Mouse (Mus musculus) embryonic facial prominence, embryonic 14.5 days (tissue): ENCODE data around the gene Pla2g4a. TPM values are rescaled to one million over a fixed set of nuclear protein-coding genes. Genes with fewer than 3 reads are reported as not detected.
A peak's percentile ranks its signal among the peaks of the same experiment; 100 is the strongest.
"Not testable (repeated sequence)": the region's sequence is repeated elsewhere in the genome, so short reads cannot be mapped to it uniquely, and the experiment has no call there.

ENCODE experiments used
- ATAC-seq: fragments of 200-750 bp; cut with Nextera tagmentation; 2 replicates; pipeline ENCODE4 v1.8.0; 2017; ENCODE audit warnings: low read depth, moderate number of reproducible peaks, moderate TSS enrichment
- DNase-seq: peaks from one replicate; pipeline ENCODE4 v3.0.0-alpha.2; 2015; ENCODE audit warnings: low spot score
- H3K27ac ChIP-seq: fragments of 300-500 bp; sonication (generic); replicated peaks from 2 replicates; pipeline ENCODE4 v1.5.1; 2014; ENCODE audit warnings: low read depth, mild to moderate bottlenecking, low read length, moderate library complexity
- H3K27me3 ChIP-seq: fragments of 300-500 bp; sonication (generic); replicated peaks from 2 replicates; pipeline ENCODE4 v1.6.1; 2014; ENCODE audit warnings: low read length; ENCODE audit not compliant: control insufficient read depth, insufficient read depth
- H3K36me3 ChIP-seq: fragments of 300-500 bp; sonication (generic); 2 replicates; pipeline ENCODE4 v1.6.1; 2014; ENCODE audit warnings: low read length, mixed read lengths; ENCODE audit not compliant: control insufficient read depth, insufficient read depth
- H3K4me1 ChIP-seq: fragments of 300-500 bp; sonication (generic); 2 replicates; pipeline ENCODE4 v1.6.1; 2014; ENCODE audit warnings: antibody characterized with exemption, low read length; ENCODE audit not compliant: control insufficient read depth, insufficient read depth
- H3K4me2 ChIP-seq: fragments of 300-500 bp; sonication (generic); 2 replicates; pipeline ENCODE4 v1.6.1; 2014; ENCODE audit warnings: low read depth, mild to moderate bottlenecking, low read length, moderate library complexity, mixed read lengths
- H3K4me3 ChIP-seq: fragments of 300-500 bp; sonication (generic); 2 replicates; pipeline ENCODE4 v1.5.1; 2014; ENCODE audit warnings: low read depth, mild to moderate bottlenecking, low read length
- H3K9ac ChIP-seq: fragments of 300-500 bp; sonication (generic); 2 replicates; pipeline ENCODE4 v1.6.1; 2014; ENCODE audit warnings: low read depth, mild to moderate bottlenecking, low read length, moderate library complexity, mixed read lengths
- H3K9me3 ChIP-seq: fragments of 300-500 bp; sonication (generic); 2 replicates; pipeline ENCODE4 v1.6.1; 2016; ENCODE audit warnings: low read length; ENCODE audit not compliant: control insufficient read depth
- WGBS: fragments of 180-500 bp; shearing (Covaris S2); extraction: QIAGEN DNeasy Blood & Tissue Kit; methylation state at CpG from one replicate; pipeline ENCODE4 v1.1.7; 2014; 5-methylcytosine and 5-hydroxymethylcytosine counted together
- polyA plus RNA-seq: library from polyadenylated mRNA; unstranded; fragments of >200 nt; fragmentation: Nextera tagmentation; extraction: Ambion mirVana; gene quantifications from 2 replicates; pipeline ENCODE4 v1.2.1, GENCODE M21; 2014

The Pla2g4a gene
- polyA plus RNA-seq, 1 experiment from 2014 or later = 19.5 TPM

DNA sequence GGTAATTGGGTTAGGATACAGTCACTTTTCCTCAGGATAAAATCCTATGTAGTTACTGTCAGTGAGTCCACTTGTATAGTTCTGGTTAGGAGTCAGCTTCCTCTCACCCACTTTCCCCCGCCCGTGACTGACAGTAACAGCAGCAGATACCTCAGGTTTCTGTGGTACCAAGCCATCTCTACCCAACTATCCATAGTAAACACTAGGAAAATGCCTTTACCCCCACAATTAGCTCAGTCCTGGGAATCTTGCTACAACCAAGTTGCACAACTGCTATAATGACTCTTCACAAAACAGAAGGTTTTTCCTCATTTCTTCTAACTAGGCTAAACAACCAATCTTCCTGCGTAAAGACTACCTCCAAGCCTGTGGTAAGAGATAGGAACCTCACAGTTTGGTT, 14.7 kb downstream of the Pla2g4a start:
- DNase-seq (no peak), ATAC-seq (no peak)

DNA sequence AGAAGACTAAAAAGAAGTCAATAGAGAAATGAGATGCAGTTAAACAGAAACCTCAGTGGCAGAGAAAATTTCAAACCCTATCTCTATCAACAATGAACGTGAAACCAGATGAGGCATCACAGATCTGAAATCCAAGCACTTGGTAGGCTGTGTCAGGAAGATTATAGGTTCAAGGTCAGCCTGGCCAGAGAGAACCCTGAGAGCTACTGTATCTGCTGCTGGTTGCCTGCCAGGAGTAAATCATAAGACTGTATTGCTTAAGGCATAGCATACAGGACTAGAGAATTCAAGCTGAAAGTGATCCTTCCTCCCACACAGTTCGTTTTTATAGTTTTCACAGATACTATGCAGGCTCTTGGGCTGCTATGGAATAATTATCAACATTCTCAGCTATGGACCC, 17.5 kb downstream of the Pla2g4a start:
- DNase-seq (no peak), ATAC-seq (no peak)
- Histone ChIP-seq H3K27ac (no peak overlapping the region), H3K4me3 (no peak overlapping the region), H3K36me3 (no peaks in the 10 kb centered on the region), H3K4me2 (no peak overlapping the region), H3K9me3 (no peaks in the 10 kb centered on the region), H3K27me3 (no peaks in the 10 kb centered on the region), H3K9ac (no peak overlapping the region), H3K4me1 (no peaks in the 10 kb centered on the region)
- 55% methylated on average over 2 of the region's 2 CpGs for WGBS

More for the DNA sequence above, 14.7 kb downstream of the Pla2g4a start:
- Histone ChIP-seq H3K9ac (no peak overlapping the region), H3K9me3 (no peaks in the 10 kb centered on the region), H3K4me3 (no peak overlapping the region), H3K4me1 (no peaks in the 10 kb centered on the region), H3K27me3 (no peaks in the 10 kb centered on the region), H3K36me3 (no peaks in the 10 kb centered on the region), H3K4me2 (no peak overlapping the region), H3K27ac (no peak overlapping the region)
- WGBS = 92% methylated on average over 3 of the region's 3 CpGs

DNA sequence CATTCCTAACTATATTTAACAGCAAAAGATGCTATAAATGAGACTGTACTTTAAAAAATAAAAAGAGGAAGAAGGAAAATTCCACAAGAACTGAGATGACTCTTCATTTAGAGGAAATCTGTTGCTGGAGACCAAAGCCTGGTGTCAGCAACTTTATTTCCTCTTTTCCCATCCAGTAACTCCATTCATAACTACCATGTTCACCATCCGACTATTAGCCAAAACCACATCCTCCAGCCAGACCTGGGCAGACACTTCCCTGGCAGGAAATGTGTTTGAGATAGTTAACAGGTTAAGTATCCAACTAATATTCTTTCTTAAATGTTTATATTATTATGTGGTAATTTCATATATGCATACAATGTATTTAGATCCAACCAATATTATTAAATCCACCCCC, 20.8 kb downstream of the Pla2g4a start:
- Histone ChIP-seq H3K9ac (no peak overlapping the region), H3K36me3 (no peaks in the 10 kb centered on the region), H3K4me1 (no peaks in the 10 kb centered on the region), H3K4me2 (no peak overlapping the region), H3K4me3 (no peak overlapping the region), H3K27ac (no peak overlapping the region), H3K9me3 (no peaks in the 10 kb centered on the region), H3K27me3 (no peaks in the 10 kb centered on the region)
- ATAC-seq (no peak), DNase-seq (no peak)
- WGBS = 94% methylated on average over 1 of the region's 1 CpGs

DNA sequence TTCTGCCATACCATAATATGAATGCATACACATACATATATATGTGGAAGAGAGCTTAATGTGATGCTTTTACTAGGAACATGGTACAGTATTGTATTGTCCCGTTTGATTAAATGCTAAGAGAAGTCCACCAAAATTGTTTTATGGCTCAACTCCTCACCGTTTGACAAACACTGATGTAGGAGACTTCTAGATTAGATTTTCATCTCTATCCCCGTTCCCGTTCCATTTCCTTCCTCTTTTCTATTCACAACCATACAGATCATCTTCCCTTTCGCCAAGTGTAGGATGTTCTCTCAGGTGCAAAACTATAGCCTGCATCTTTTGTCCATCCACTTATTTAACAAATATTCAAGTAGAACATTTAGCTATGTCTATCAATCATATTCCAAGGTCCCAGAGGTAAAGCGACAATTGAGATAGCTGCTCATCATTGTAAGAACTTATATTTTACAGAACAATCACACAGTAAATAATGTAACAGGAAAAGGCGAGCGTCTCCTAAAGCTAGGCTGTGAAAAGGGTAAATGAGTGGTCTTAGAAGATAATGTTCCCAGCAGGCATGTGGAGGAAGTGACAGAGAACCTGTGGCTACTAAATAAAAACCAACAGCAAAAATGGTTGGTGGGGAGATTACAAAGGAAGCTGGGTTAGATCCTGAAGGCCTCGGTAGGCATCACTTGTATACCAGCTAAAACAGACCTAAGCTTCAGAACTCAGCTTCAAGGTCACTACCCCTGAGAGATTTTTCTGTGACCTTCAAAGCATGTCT, 21.6 kb downstream of the Pla2g4a start:
- Histone ChIP-seq H3K36me3 (no peaks in the 10 kb centered on the region), H3K27ac (no peak overlapping the region), H3K4me1 (no peaks in the 10 kb centered on the region), H3K9ac (no peak overlapping the region), H3K4me3 (no peak overlapping the region), H3K4me2 (no peak overlapping the region), H3K9me3 (no peaks in the 10 kb centered on the region), H3K27me3 (no peaks in the 10 kb centered on the region)
- ATAC-seq = no peak
- WGBS = 88% methylated on average over 9 of the region's 9 CpGs
- no peak for DNase-seq

DNA sequence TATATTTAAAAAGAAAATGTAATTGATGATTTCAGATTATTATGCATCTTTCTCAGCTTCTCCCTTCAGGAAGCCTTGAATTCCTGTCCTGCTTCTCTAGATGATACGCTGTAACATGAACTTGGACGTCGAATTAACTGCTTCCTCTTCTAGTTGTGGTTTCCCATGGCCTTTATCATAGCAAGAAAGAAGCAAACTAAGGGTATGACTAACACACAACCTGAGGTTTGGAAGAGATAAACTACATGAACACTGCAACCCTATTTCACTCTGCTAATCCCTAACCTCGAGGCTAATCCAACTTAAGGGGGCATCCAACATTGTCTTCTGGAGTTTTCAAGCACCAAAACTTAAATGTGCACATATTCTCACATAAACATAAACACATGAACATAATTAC, 23.3 kb downstream of the Pla2g4a start:
- no peak overlapping the region for H3K4me2 ChIP-seq
- H3K36me3 ChIP-seq = no peaks in the 10 kb centered on the region
- no peaks in the 10 kb centered on the region for H3K27me3 ChIP-seq
- 78% methylated on average over 4 of the region's 4 CpGs for WGBS
- no peak overlapping the region for H3K9ac ChIP-seq
- no peaks in the 10 kb centered on the region for H3K9me3 ChIP-seq
- no peak overlapping the region for H3K27ac ChIP-seq
- no peaks in the 10 kb centered on the region for H3K4me1 ChIP-seq
- no peak for ATAC-seq
- no peak overlapping the region for H3K4me3 ChIP-seq
- no peak for DNase-seq

- DNase-seq (peak; percentile 29), ATAC-seq (peak; percentile 41; the same call in 1 of the 2 replicates)
Measured at GRCm38 (mm10) chr1:149929140-149929539, 31.9 kb downstream of the Pla2g4a start.

DNA sequence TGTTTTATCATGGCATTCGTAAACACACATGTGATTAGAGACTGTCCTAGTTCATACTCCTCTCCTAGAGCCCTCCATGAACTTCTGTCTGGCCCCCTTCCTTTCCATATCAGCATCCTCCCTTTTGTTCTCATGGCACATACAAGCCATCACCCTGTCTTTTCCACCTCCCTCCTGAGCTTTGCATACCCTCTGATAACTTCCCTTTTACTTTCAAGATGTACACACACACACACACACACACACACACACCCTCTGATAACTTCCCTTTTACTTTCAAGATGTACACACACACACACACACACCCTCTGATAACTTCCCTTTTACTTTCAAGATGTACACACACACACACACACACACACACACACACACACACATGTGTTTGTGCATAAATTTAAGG, 37.4 kb downstream of the Pla2g4a start:
- 95% methylated on average over 1 of the region's 1 CpGs for WGBS
- not testable (repeated sequence) for H3K27me3 ChIP-seq

More at GRCm38 (mm10) chr1:149929140-149929539, 31.9 kb downstream of the Pla2g4a start:
- Histone ChIP-seq H3K4me3 (no peak overlapping the region), H3K9me3 (no peaks in the 10 kb centered on the region), H3K36me3 (no peaks in the 10 kb centered on the region), H3K4me1 (no peaks in the 10 kb centered on the region), H3K27me3 (no peaks in the 10 kb centered on the region), H3K27ac (no peak overlapping the region), H3K4me2 (no peak overlapping the region), H3K9ac (no peak overlapping the region)
- WGBS = 81% methylated on average over 5 of the region's 5 CpGs

GRCm38 (mm10) chr1:149922219-149922618, 38.9 kb downstream of the Pla2g4a start:
- H3K27me3 ChIP-seq = no peaks in the 10 kb centered on the region
- ATAC-seq = no peak
- H3K27ac ChIP-seq = no peak overlapping the region
- no peak overlapping the region for H3K4me2 ChIP-seq
- no peaks in the 10 kb centered on the region for H3K36me3 ChIP-seq
- no peak overlapping the region for H3K4me3 ChIP-seq
- WGBS = 25% methylated on average over 1 of the region's 1 CpGs
- DNase-seq = peak; percentile 6
- no peaks in the 10 kb centered on the region for H3K9me3 ChIP-seq
- H3K9ac ChIP-seq = no peak overlapping the region
- H3K4me1 ChIP-seq = no peaks in the 10 kb centered on the region

More for the DNA sequence above, 37.4 kb downstream of the Pla2g4a start:
- not testable (repeated sequence) for H3K9ac ChIP-seq, H3K4me2 ChIP-seq, H3K4me3 ChIP-seq, H3K9me3 ChIP-seq, ATAC-seq, H3K27ac ChIP-seq, DNase-seq, H3K4me1 ChIP-seq, H3K36me3 ChIP-seq

- Histone ChIP-seq H3K4me1 (no peaks in the 10 kb centered on the region), H3K36me3 (no peaks in the 10 kb centered on the region), H3K4me3 (no peak overlapping the region), H3K27ac (no peak overlapping the region), H3K9me3 (no peaks in the 10 kb centered on the region), H3K4me2 (no peak overlapping the region), H3K27me3 (no peaks in the 10 kb centered on the region), H3K9ac (no peak overlapping the region)
- DNase-seq (no peak), ATAC-seq (no peak)
- 72% methylated on average over 5 of the region's 5 CpGs for WGBS
Measured at GRCm38 (mm10) chr1:149921325-149921724, 39.8 kb downstream of the Pla2g4a start.
